Mouse (Mus musculus): ENCODE measurements around the gene Sdk2. TPM values are rescaled to one million over a fixed set of nuclear protein-coding genes. Genes with fewer than 3 reads are reported as not detected.

The Sdk2 gene
- total and polyA plus RNA-seq, 3 experiments: 1.2 to 4.8 (median 1.3) TPM

DNA sequence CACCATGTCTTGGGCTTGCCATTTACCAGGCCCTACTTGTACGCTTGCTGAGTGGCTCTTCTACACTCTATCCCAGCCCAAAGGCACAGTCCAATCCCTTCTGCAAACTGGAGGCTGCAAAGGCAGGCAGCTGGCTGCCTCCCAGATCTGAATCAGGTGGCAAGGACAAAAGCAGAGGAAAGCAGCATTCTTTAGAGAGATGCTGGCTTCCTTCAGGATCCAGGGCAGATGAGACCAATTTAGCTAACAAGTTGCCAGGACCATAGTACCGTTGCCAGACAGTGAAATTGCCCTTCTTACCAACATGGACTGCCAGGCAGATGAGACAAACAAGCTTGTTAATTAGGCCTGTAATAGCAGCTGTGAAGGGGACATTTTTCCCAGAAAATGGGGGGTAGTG, 96.8 kb downstream of the Sdk2 start:
- Histone ChIP-seq H3K9ac (ENCODE audit: insufficient read depth, low read depth) (no peak overlapping the region), H3K4me3 (replicated peaks in 1 of 3; ENCODE audit: low read depth in 2 of 3, low read length in 2 of 3, poor library complexity in 1 of 3) (no peak overlapping the region), H3K27ac (ENCODE audit: insufficient read depth, low read depth) (no peak overlapping the region), H3K36me3 (replicated peaks in 1 of 2; ENCODE audit: control insufficient read depth in 1 of 2, insufficient read depth in 1 of 2, low read length in 1 of 2) (no peaks in the 10 kb centered on the region), H3K9me3 (replicated peaks; ENCODE audit: low read length) (peaks cover 53% of the 10 kb centered on the region), H3K4me2 (ENCODE audit: insufficient read depth, low read depth, poor library complexity, severe bottlenecking) (no peak overlapping the region), H3K27me3 (replicated peaks) (peaks cover 19% of the 10 kb centered on the region), H3K79me2 (replicated peaks; ENCODE audit: control insufficient read depth, extremely low read depth, insufficient read depth, poor library complexity, severe bottlenecking) (no peaks in the 10 kb centered on the region), H3K4me1 (ENCODE audit: control insufficient read depth in 1 of 2, insufficient read depth in 2 of 2) (no peaks in the 10 kb centered on the region)
- dilution Hi-C loops (cut with MboI; ENCODE audit: extremely low pct_ligation_motif_present, extremely low pct_unique_long_range_greater_than_20kb, low sequenced_read_pairs) (no loop called here), in situ Hi-C loops (cut with MboI; ENCODE audit: low pct_ligation_motif_present, low pct_unique_long_range_greater_than_20kb, low sequenced_read_pairs) (no loop called here)
- DNase-seq (ENCODE audit: extremely low read depth): no peak
- TF ChIP-seq TBP (conservative IDR thresholded peaks at IDR 0.05; ENCODE audit: low read depth, low read length): no peak
- TF ChIP-seq ZKSCAN1 (IDR thresholded peaks at IDR 0.05; ENCODE audit: borderline replicate concordance, low read depth, low read length): no peak
- no peak for TF ChIP-seq HCFC1 (IDR thresholded peaks at IDR 0.05; ENCODE audit: low read depth, low read length)
- no peak for TF ChIP-seq MXI1 (IDR thresholded peaks at IDR 0.05; ENCODE audit: low read depth, low read length)
- TF ChIP-seq PAX5 (IDR thresholded peaks at IDR 0.05; ENCODE audit: low read length): no peak
- TF ChIP-seq GABPA (IDR thresholded peaks at IDR 0.05; ENCODE audit: insufficient replicate concordance, low read depth, low read length): no peak
- TF ChIP-seq NELFE (IDR thresholded peaks at IDR 0.05; ENCODE audit: low read depth, low read length): no peak
- no peak for TF ChIP-seq BHLHE40 (IDR thresholded peaks at IDR 0.05; ENCODE audit: low read depth, low read length)
- no peak for TF ChIP-seq JUN (IDR thresholded peaks at IDR 0.05; ENCODE audit: insufficient read depth, low read depth, low read length)

DNA sequence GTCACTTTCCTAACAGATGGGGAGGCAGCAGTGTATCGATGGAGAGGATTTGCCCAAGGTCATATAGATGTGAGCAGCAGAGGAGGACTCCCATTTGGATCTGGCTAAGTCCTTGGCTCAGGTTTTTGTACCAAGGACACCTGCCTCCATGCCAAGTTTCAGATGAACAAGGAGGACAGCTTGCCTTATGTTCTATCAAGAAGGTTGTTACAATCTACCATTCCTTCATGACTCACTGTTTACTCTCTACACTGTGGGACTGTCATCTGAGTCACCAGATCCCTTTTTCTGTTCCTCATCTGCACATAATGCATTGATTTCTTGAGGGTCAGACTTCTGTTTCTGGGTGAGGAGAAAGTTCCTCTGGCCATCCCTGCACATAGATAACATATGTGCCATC, 101.6 kb downstream of the Sdk2 start:
- no peak for TF ChIP-seq UBTF (IDR thresholded peaks at IDR 0.05; ENCODE audit: low read depth, low read length)
- no peak for TF ChIP-seq TCF12 (IDR thresholded peaks at IDR 0.05; ENCODE audit: low read depth, low read length)
- TF ChIP-seq PAX5 (IDR thresholded peaks at IDR 0.05; ENCODE audit: low read length): no peak
- no peak for TF ChIP-seq MAFK (IDR thresholded peaks at IDR 0.05; ENCODE audit: insufficient replicate concordance, low read length)
- no peak for TF ChIP-seq GABPA (IDR thresholded peaks at IDR 0.05; ENCODE audit: insufficient replicate concordance, low read depth, low read length)
- no peak for TF ChIP-seq SMC3 (IDR thresholded peaks at IDR 0.05; ENCODE audit: low read depth, low read length)
- no peak for TF ChIP-seq E2F4 (IDR thresholded peaks at IDR 0.05; ENCODE audit: insufficient replicate concordance, low read depth, low read length)
- TF ChIP-seq IRF4 (IDR thresholded peaks at IDR 0.05; ENCODE audit: low read depth, low read length): no peak
- TF ChIP-seq MYC (IDR thresholded peaks at IDR 0.05; ENCODE audit: low read depth, low read length): no peak
- no peak for TF ChIP-seq ZNF384 (IDR thresholded peaks at IDR 0.05; ENCODE audit: low read depth, low read length)
- TF ChIP-seq JUN (IDR thresholded peaks at IDR 0.05; ENCODE audit: insufficient read depth, low read depth, low read length): no peak
- no peak for TF ChIP-seq HCFC1 (IDR thresholded peaks at IDR 0.05; ENCODE audit: low read depth, low read length)
- TF ChIP-seq ZKSCAN1 (IDR thresholded peaks at IDR 0.05; ENCODE audit: borderline replicate concordance, low read depth, low read length): no peak
- no peak for TF ChIP-seq SIN3A (IDR thresholded peaks at IDR 0.05; ENCODE audit: low read length)
- no peak for TF ChIP-seq RAD21 (IDR thresholded peaks at IDR 0.05; ENCODE audit: low read depth, low read length)
- no peak for TF ChIP-seq TBP (conservative IDR thresholded peaks at IDR 0.05; ENCODE audit: low read depth, low read length)
- peaks cover 42% of the 10 kb centered on the region for H3K27me3 ChIP-seq (replicated peaks)
- in situ Hi-C loops (cut with MboI; ENCODE audit: low pct_ligation_motif_present, low pct_unique_long_range_greater_than_20kb, low sequenced_read_pairs) (no loop called here), dilution Hi-C loops (cut with MboI; ENCODE audit: extremely low pct_ligation_motif_present, extremely low pct_unique_long_range_greater_than_20kb, low sequenced_read_pairs) (no loop called here)
- no peaks in the 10 kb centered on the region for H3K79me2 ChIP-seq (replicated peaks; ENCODE audit: control insufficient read depth, extremely low read depth, insufficient read depth, poor library complexity, severe bottlenecking)
- H3K4me2 ChIP-seq (ENCODE audit: insufficient read depth, low read depth, poor library complexity, severe bottlenecking): no peak overlapping the region
- no peak overlapping the region for H3K4me3 ChIP-seq (replicated peaks in 1 of 3; ENCODE audit: low read depth in 2 of 3, low read length in 2 of 3, poor library complexity in 1 of 3)
- H3K36me3 ChIP-seq (replicated peaks in 1 of 2; ENCODE audit: control insufficient read depth in 1 of 2, insufficient read depth in 1 of 2, low read length in 1 of 2): no peaks in the 10 kb centered on the region
- no peak for DNase-seq (ENCODE audit: extremely low read depth)
- no peak overlapping the region for H3K27ac ChIP-seq (ENCODE audit: insufficient read depth, low read depth)
- peaks cover 69% of the 10 kb centered on the region for H3K9me3 ChIP-seq (replicated peaks; ENCODE audit: low read length)
- H3K4me1 ChIP-seq (ENCODE audit: control insufficient read depth in 1 of 2, insufficient read depth in 2 of 2): no peaks in the 10 kb centered on the region
- H3K9ac ChIP-seq (ENCODE audit: insufficient read depth, low read depth): no peak overlapping the region

Measured in CH12.LX (cell line).